36 mouse cellular contexts compared by ENCODE assay signal in the genomic region with DNA sequence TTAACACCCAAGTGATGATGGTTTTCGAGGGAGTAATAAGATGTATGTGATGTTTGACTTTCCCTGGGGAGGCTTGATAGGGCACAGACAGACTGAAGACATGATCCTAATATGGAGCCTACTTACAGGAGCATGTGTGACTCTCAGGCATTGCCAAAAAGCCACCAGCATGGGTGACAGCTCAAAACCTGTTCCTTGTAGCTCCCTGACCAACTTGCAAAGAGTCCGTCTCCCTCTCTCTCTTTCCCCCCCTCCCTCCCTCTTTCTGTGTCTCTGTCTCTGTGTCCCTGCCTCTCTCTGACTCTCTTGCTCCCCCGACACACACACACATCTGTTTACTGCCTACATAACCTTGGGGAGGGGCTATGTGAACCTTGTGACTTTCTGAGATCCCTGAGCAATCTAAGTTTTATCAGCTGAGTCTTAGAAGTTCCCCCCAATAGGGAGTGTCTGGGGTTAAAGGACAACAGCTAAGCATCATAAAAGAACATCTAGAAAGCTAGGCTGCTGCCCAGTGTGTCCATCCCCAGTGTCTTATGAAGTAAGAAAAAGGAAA. TPM values are rescaled to one million over a fixed set of nuclear protein-coding genes. Genes with fewer than 3 reads are reported as not detected.
DNase-seq lines count a peak whose midpoint lies in the region; ATAC-seq and TF ChIP-seq lines count a peak whose summit lies in the region.
"Had no signal": no experiment of that assay in that cellular context is flagged by ENCODE, and none has a peak within 500 bp of the region (broad histone marks: within the 10 kb centered on the region; RNA-seq: fewer than 3 reads in every experiment).

No protein-coding gene starts in this region.

- H3K9ac ChIP-seq in midbrain, embryonic 11.5 days (ENCODE audit: low read length) = no peak overlapping the region
- H3K9ac ChIP-seq in midbrain, embryonic 15.5 days = no peak overlapping the region
- H3K9ac ChIP-seq in liver, embryonic 15.5 days = peak overlapping the region; percentile 19; the same call in 1 of the 2 replicates
- H3K9ac ChIP-seq: embryonic facial prominence, embryonic 15.5 days; heart, embryonic 15.5 days; hindbrain, embryonic 12.5 days; limb, embryonic 15.5 days; lung, embryonic 15.5 days had no signal

- H3K4me1 ChIP-seq in erythroblast, embryonic 14.5 days (ENCODE audit: control insufficient read depth) = peaks cover 100% of the 10 kb centered on the region
- no peaks in the 10 kb centered on the region for H3K4me1 ChIP-seq in midbrain, embryonic 11.5 days (ENCODE audit: control insufficient read depth, insufficient read depth, low read length)
- H3K4me1 ChIP-seq in midbrain, embryonic 15.5 days = no peaks in the 10 kb centered on the region
- H3K4me1 ChIP-seq in liver, embryonic 15.5 days (replicated peaks) = peaks cover 96% of the 10 kb centered on the region
- H3K4me1 ChIP-seq in forebrain, embryonic 10.5 days = peaks cover 19% of the 10 kb centered on the region
- H3K4me1 ChIP-seq in kidney, adult 2 months (ENCODE audit: control insufficient read depth, insufficient read depth, low read length) = peaks cover 8% of the 10 kb centered on the region
- H3K4me1 ChIP-seq: hindbrain, embryonic 12.5 days had no signal

- H3K4me3 ChIP-seq in erythroblast, embryonic 14.5 days (replicated peaks) = peak overlapping the region; percentile 37
- no peak overlapping the region for H3K4me3 ChIP-seq in midbrain, embryonic 11.5 days (ENCODE audit: low read depth, low read length)
- no peak overlapping the region for H3K4me3 ChIP-seq in midbrain, embryonic 15.5 days
- peak overlapping the region; percentile 60 for H3K4me3 ChIP-seq in liver, embryonic 15.5 days (replicated peaks)
- H3K4me3 ChIP-seq in forebrain, embryonic 10.5 days = no peak overlapping the region
- no peak overlapping the region for H3K4me3 ChIP-seq in kidney, adult 2 months (ENCODE audit: insufficient read depth, low read depth, low read length)
- H3K4me3 ChIP-seq: embryonic facial prominence, embryonic 10.5 days; embryonic facial prominence, embryonic 15.5 days; gastrocnemius, adult 2 months; heart, adult 2 months; heart, embryonic 15.5 days; hindbrain, embryonic 12.5 days; limb, embryonic 10.5 days; limb, embryonic 15.5 days; lung, embryonic 15.5 days had no signal

- no peaks in the 10 kb centered on the region for H3K9me3 ChIP-seq in erythroblast, embryonic 14.5 days (ENCODE audit: control insufficient read depth, low read length)
- H3K9me3 ChIP-seq in midbrain, embryonic 11.5 days (ENCODE audit: control insufficient read depth, low read length) = no peaks in the 10 kb centered on the region
- H3K9me3 ChIP-seq in midbrain, embryonic 15.5 days = no peaks in the 10 kb centered on the region
- no peaks in the 10 kb centered on the region for H3K9me3 ChIP-seq in liver, embryonic 15.5 days (replicated peaks)
- H3K9me3 ChIP-seq in forebrain, embryonic 10.5 days = no peaks in the 10 kb centered on the region
- H3K9me3 ChIP-seq: embryonic facial prominence, embryonic 10.5 days; embryonic facial prominence, embryonic 15.5 days; heart, embryonic 15.5 days; hindbrain, embryonic 12.5 days; limb, embryonic 10.5 days; limb, embryonic 15.5 days; lung, embryonic 15.5 days had no signal

- no peak overlapping the region for H3K27ac ChIP-seq in midbrain, embryonic 11.5 days (ENCODE audit: low read depth, low read length)
- H3K27ac ChIP-seq in midbrain, embryonic 15.5 days = no peak overlapping the region
- H3K27ac ChIP-seq in liver, embryonic 15.5 days (replicated peaks) = peak overlapping the region; percentile 99
- no peak overlapping the region for H3K27ac ChIP-seq in forebrain, embryonic 10.5 days
- H3K27ac ChIP-seq in kidney, adult 2 months (ENCODE audit: insufficient read depth, low read depth, low read length) = no peak overlapping the region
- H3K27ac ChIP-seq: embryonic facial prominence, embryonic 10.5 days; embryonic facial prominence, embryonic 15.5 days; gastrocnemius, adult 2 months; heart, adult 2 months; heart, embryonic 15.5 days; hindbrain, embryonic 12.5 days; hindbrain, postnatal 0 days; limb, embryonic 10.5 days; limb, embryonic 15.5 days; lung, embryonic 15.5 days had no signal

- TF ChIP-seq POLR2A in kidney, adult 2 months (IDR thresholded peaks at IDR 0.05; ENCODE audit: low read depth, low read length) = no peak

- no peak for ATAC-seq in erythroblast, adult 5-6 weeks (replicated peaks; ENCODE audit: low FRiP score, poor library complexity, severe bottlenecking)
- ATAC-seq in midbrain, embryonic 11.5 days (ENCODE audit: low FRiP score) = no peak
- no peak for ATAC-seq in midbrain, embryonic 15.5 days (replicated peaks)
- no peak for ATAC-seq in liver, embryonic 15.5 days (ENCODE audit: insufficient read depth)
- ATAC-seq: forebrain, embryonic 16.5 days; hindbrain, postnatal 0 days; midbrain, embryonic 16.5 days; Patski had no signal

- H3K4me2 ChIP-seq in midbrain, embryonic 11.5 days = no peak overlapping the region
- no peak overlapping the region for H3K4me2 ChIP-seq in midbrain, embryonic 15.5 days
- peak overlapping the region; percentile 79 for H3K4me2 ChIP-seq in liver, embryonic 15.5 days
- H3K4me2 ChIP-seq: embryonic facial prominence, embryonic 15.5 days; heart, embryonic 15.5 days; hindbrain, embryonic 12.5 days; limb, embryonic 15.5 days; lung, embryonic 15.5 days had no signal

- DNase-seq in midbrain, embryonic 11.5 days (ENCODE audit: low spot score, missing footprints) = peak; percentile 56
- peak; percentile 54 for DNase-seq in yolk sac, embryonic 10.5 days (ENCODE audit: low spot score)
- DNase-seq in forebrain, embryonic 10.5 days (ENCODE audit: extremely low spot score, low spot score) = no peak
- no peak for DNase-seq in kidney, adult 2 months
- DNase-seq: adrenal gland, postnatal 10 days; cerebellum, adult 8-10 months; cerebellum, postnatal 25 days; gastrocnemius, adult 2 months; heart, adult 2 months; heart, postnatal 36 days; kidney, adult 18-20 months; kidney, postnatal 36 days; lung, postnatal 36 days; right cerebral cortex, adult 18-20 months; right cerebral cortex, postnatal 4 days had no signal

- 89% methylated on average over 3 of the region's 3 CpGs for WGBS in midbrain, embryonic 11.5 days
- 86% methylated on average over 3 of the region's 3 CpGs for WGBS in midbrain, embryonic 15.5 days
- WGBS in liver, embryonic 15.5 days (ENCODE audit: insufficient replicate concordance) = 61% methylated on average over 3 of the region's 3 CpGs
- WGBS in forebrain, embryonic 10.5 days = 92% methylated on average over 3 of the region's 3 CpGs
- WGBS in kidney, adult 2 months = 70% methylated on average over 3 of the region's 3 CpGs

- H3K36me3 ChIP-seq in erythroblast, embryonic 14.5 days (ENCODE audit: control insufficient read depth) = peaks cover 99% of the 10 kb centered on the region
- H3K36me3 ChIP-seq in midbrain, embryonic 11.5 days (ENCODE audit: control insufficient read depth, insufficient read depth, low read length) = no peaks in the 10 kb centered on the region
- H3K36me3 ChIP-seq in midbrain, embryonic 15.5 days (replicated peaks) = no peaks in the 10 kb centered on the region
- peaks cover 31% of the 10 kb centered on the region for H3K36me3 ChIP-seq in liver, embryonic 15.5 days (replicated peaks)
- H3K36me3 ChIP-seq in forebrain, embryonic 10.5 days (replicated peaks) = no peaks in the 10 kb centered on the region
- no peaks in the 10 kb centered on the region for H3K36me3 ChIP-seq in kidney, adult 2 months (ENCODE audit: control insufficient read depth, insufficient read depth, low read length)
- H3K36me3 ChIP-seq: embryonic facial prominence, embryonic 10.5 days; embryonic facial prominence, embryonic 15.5 days; heart, embryonic 15.5 days; hindbrain, embryonic 12.5 days; limb, embryonic 10.5 days; limb, embryonic 15.5 days; lung, embryonic 15.5 days had no signal

- no peaks in the 10 kb centered on the region for H3K27me3 ChIP-seq in erythroblast, embryonic 14.5 days (ENCODE audit: control insufficient read depth)
- H3K27me3 ChIP-seq in midbrain, embryonic 11.5 days (ENCODE audit: control insufficient read depth, insufficient read depth, low read length) = no peaks in the 10 kb centered on the region
- H3K27me3 ChIP-seq in midbrain, embryonic 15.5 days (replicated peaks) = no peaks in the 10 kb centered on the region
- H3K27me3 ChIP-seq in liver, embryonic 15.5 days = no peaks in the 10 kb centered on the region
- no peaks in the 10 kb centered on the region for H3K27me3 ChIP-seq in forebrain, embryonic 10.5 days (ENCODE audit: poor library complexity, severe bottlenecking)
- no peaks in the 10 kb centered on the region for H3K27me3 ChIP-seq in kidney, adult 2 months (replicated peaks; ENCODE audit: control insufficient read depth, insufficient read depth, low read length)
- H3K27me3 ChIP-seq: embryonic facial prominence, embryonic 15.5 days; limb, embryonic 15.5 days; lung, embryonic 15.5 days; Patski had no signal

- TF ChIP-seq CTCF in kidney, adult 2 months (conservative IDR thresholded peaks at IDR 0.05; ENCODE audit: insufficient read depth, insufficient read length, low read depth, low read length) = no peak

RNA-seq across cellular contexts. Expression of a gene that starts 6.9 kb away (rescaled TPM):
- polyA plus RNA-seq in erythroblast, embryonic 14.5 days (2012) = 5.3 and 6.5 TPM in 2 replicates
- total RNA-seq in erythroblast, adult 5-6 weeks (2015; ENCODE audit: low replicate concordance) = 2.7 and 5.4 TPM in 2 replicates
- 1.4 and 2.5 TPM in 2 replicates for total RNA-seq in erythroblast, adult 5-6 weeks (2017; ENCODE audit: low replicate concordance)
- 0.29 and 0.37 TPM in 2 replicates for polyA plus RNA-seq in midbrain, embryonic 11.5 days (2014; fragmentation: Nextera tagmentation; extraction: Ambion mirVana)
- 0.26 and 0.56 TPM in 2 replicates for polyA plus RNA-seq in midbrain, embryonic 15.5 days (2015; fragmentation: Nextera tagmentation; extraction: Ambion mirVana)
- polyA plus RNA-seq in liver, embryonic 15.5 days (2015; fragmentation: Nextera tagmentation; extraction: Ambion mirVana) = 7.4 and 7.8 TPM in 2 replicates
- 0.42 and 0.64 TPM in 2 replicates for polyA plus RNA-seq in forebrain, embryonic 10.5 days (2016; fragmentation: Nextera tagmentation; extraction: Ambion mirVana)
- polyA plus RNA-seq in kidney, adult 2 months (2012; rRNA removed) = 8.8 and 9.8 TPM in 2 replicates

RNA-seq across cellular contexts. Expression of a gene that starts 9.6 kb away (rescaled TPM):
- 0.28 and 0.32 TPM in 2 replicates for polyA plus RNA-seq in erythroblast, embryonic 14.5 days (2012)
- total RNA-seq in erythroblast, adult 5-6 weeks (2015; ENCODE audit: low replicate concordance) = 20.9 and 21.1 TPM in 2 replicates
- 51.3 and 55.4 TPM in 2 replicates for total RNA-seq in erythroblast, adult 5-6 weeks (2017; ENCODE audit: low replicate concordance)
- 6.3 and 9.5 TPM in 2 replicates for polyA plus RNA-seq in midbrain, embryonic 11.5 days (2014; fragmentation: Nextera tagmentation; extraction: Ambion mirVana)
- polyA plus RNA-seq in midbrain, embryonic 15.5 days (2015; fragmentation: Nextera tagmentation; extraction: Ambion mirVana) = 22.2 and 25.5 TPM in 2 replicates
- polyA plus RNA-seq in liver, embryonic 15.5 days (2015; fragmentation: Nextera tagmentation; extraction: Ambion mirVana) = 5.2 and 5.9 TPM in 2 replicates
- polyA plus RNA-seq in forebrain, embryonic 10.5 days (2016; fragmentation: Nextera tagmentation; extraction: Ambion mirVana) = 4.5 and 5.7 TPM in 2 replicates
- polyA plus RNA-seq in kidney, adult 2 months (2012; rRNA removed) = 7.8 and 9.2 TPM in 2 replicates

RNA-seq across cellular contexts. Expression of a gene that starts 21.5 kb away (rescaled TPM):
- polyA plus RNA-seq in erythroblast, embryonic 14.5 days (2012) = 0.54 and 0.58 TPM in 2 replicates
- 75.7 and 84.2 TPM in 2 replicates for total RNA-seq in erythroblast, adult 5-6 weeks (2015; ENCODE audit: low replicate concordance)
- total RNA-seq in erythroblast, adult 5-6 weeks (2017; ENCODE audit: low replicate concordance) = 86.2 and 95.5 TPM in 2 replicates
- 11.7 and 13.6 TPM in 2 replicates for polyA plus RNA-seq in midbrain, embryonic 11.5 days (2014; fragmentation: Nextera tagmentation; extraction: Ambion mirVana)
- polyA plus RNA-seq in midbrain, embryonic 15.5 days (2015; fragmentation: Nextera tagmentation; extraction: Ambion mirVana) = 17.6 TPM in 2 replicates
- 42.2 and 42.3 TPM in 2 replicates for polyA plus RNA-seq in liver, embryonic 15.5 days (2015; fragmentation: Nextera tagmentation; extraction: Ambion mirVana)
- polyA plus RNA-seq in forebrain, embryonic 10.5 days (2016; fragmentation: Nextera tagmentation; extraction: Ambion mirVana) = 10.6 and 11.5 TPM in 2 replicates
- 1.2 and 1.3 TPM in 2 replicates for polyA plus RNA-seq in kidney, adult 2 months (2012; rRNA removed)

RNA-seq across cellular contexts. Expression of a gene that starts 23.0 kb away (rescaled TPM):
- polyA plus RNA-seq in erythroblast, embryonic 14.5 days (2012) = not detected in 2 replicates
- total RNA-seq in erythroblast, adult 5-6 weeks (2015; ENCODE audit: low replicate concordance) = not detected in 2 replicates
- total RNA-seq in erythroblast, adult 5-6 weeks (2017; ENCODE audit: low replicate concordance) = not detected in 2 replicates
- polyA plus RNA-seq in midbrain, embryonic 11.5 days (2014; fragmentation: Nextera tagmentation; extraction: Ambion mirVana) = not detected in 2 replicates
- polyA plus RNA-seq in midbrain, embryonic 15.5 days (2015; fragmentation: Nextera tagmentation; extraction: Ambion mirVana) = 0.14 TPM in 1 of 2 replicates, not detected in the other
- polyA plus RNA-seq in liver, embryonic 15.5 days (2015; fragmentation: Nextera tagmentation; extraction: Ambion mirVana) = not detected in 2 replicates
- not detected in 2 replicates for polyA plus RNA-seq in forebrain, embryonic 10.5 days (2016; fragmentation: Nextera tagmentation; extraction: Ambion mirVana)
- not detected in 2 replicates for polyA plus RNA-seq in kidney, adult 2 months (2012; rRNA removed)
- total RNA-seq: adrenal gland, postnatal 10 days; gastrocnemius, postnatal 4 days; hindbrain, postnatal 0 days; left cerebral cortex, postnatal 10 days; MEL had no signal
- polyA plus RNA-seq: embryonic facial prominence, embryonic 10.5 days; embryonic facial prominence, embryonic 15.5 days; heart, embryonic 15.5 days; hindbrain, postnatal 0 days; kidney, embryonic 16.5 days; limb, embryonic 10.5 days; limb, embryonic 15.5 days; lung, embryonic 15.5 days; midbrain, embryonic 16.5 days; neural tube, embryonic 11.5 days; stomach, embryonic 14.5 days had no signal

Comparison
In these comparisons a context has a peak if more than half of its experiments do, and no peak if none do; other contexts are left out.
1. H3K4me3 ChIP-seq: peak in erythroblast, embryonic 14.5 days (single experiment) and liver, embryonic 15.5 days (single experiment); none in midbrain, embryonic 11.5 days (single experiment), midbrain, embryonic 15.5 days (single experiment), forebrain, embryonic 10.5 days (single experiment) and kidney, adult 2 months (single experiment).
2. DNase-seq: peak in midbrain, embryonic 11.5 days (single experiment) and yolk sac, embryonic 10.5 days (single experiment); none in forebrain, embryonic 10.5 days (single experiment) and kidney, adult 2 months (single experiment).